Mouse (Mus musculus) MEL (cell line): Measurements from ENCODE around the gene Aes. TPM values are rescaled to one million over a fixed set of nuclear protein-coding genes. Genes with fewer than 3 reads are reported as not detected.
A peak's percentile ranks its signal among the peaks of the same experiment; 100 is the strongest.

Experiments used
- DNase-seq: peaks from one replicate; pipeline ENCODE4 v3.0.0; 2011; ENCODE audit warnings: low read depth, low spot score
- H3K27ac ChIP-seq: 2 replicates; pipeline ENCODE4 v1.5.1; 2012; ENCODE audit warnings: low read depth, mild to moderate bottlenecking, control low read depth, low read length, moderate library complexity; ENCODE audit not compliant: control insufficient read depth
- H3K27me3 ChIP-seq, 2 experiments: fragments of 150-350 bp in 1 of 2; sonication (generic) in 1 of 2; 2 replicates each; pipeline ENCODE4 v1.6.1; 2012; ENCODE audit warnings: low read length in 2 of 2, mild to moderate bottlenecking in 2 of 2, improper control_type of control experiment in 1 of 2, moderate library complexity in 1 of 2; ENCODE audit not compliant: insufficient read depth in 2 of 2, control insufficient read depth in 1 of 2
- H3K36me3 ChIP-seq, 2 experiments: 2 replicates each; pipeline ENCODE4 v1.6.1; 2012 to 2014; ENCODE audit warnings: low read length in 2 of 2, improper control_type of control experiment in 1 of 2, inconsistent platforms in 1 of 2, mild to moderate bottlenecking in 1 of 2; ENCODE audit not compliant: insufficient read depth in 2 of 2, control insufficient read depth in 1 of 2
- H3K4me1 ChIP-seq, 2 experiments: fragments of 150-350 bp in 1 of 2; sonication (generic) in 1 of 2; 2 replicates each; pipeline ENCODE4 v1.6.1; 2012; ENCODE audit warnings: low read length in 2 of 2, improper control_type of control experiment in 1 of 2, mild to moderate bottlenecking in 1 of 2; ENCODE audit not compliant: insufficient read depth in 2 of 2, control insufficient read depth in 1 of 2
- H3K4me3 ChIP-seq, 2 experiments: fragments of 150-350 bp in 1 of 2; sonication (generic) in 1 of 2; 2 replicates each; pipeline ENCODE4 v1.5.1; 2012; ENCODE audit warnings: low read depth in 2 of 2, low read length in 2 of 2, mild to moderate bottlenecking in 2 of 2, moderate library complexity in 2 of 2, control low read depth in 1 of 2, improper control_type of control experiment in 1 of 2; ENCODE audit not compliant: control insufficient read depth in 1 of 2, insufficient read depth in 1 of 2
- H3K79me2 ChIP-seq: 2 replicates; pipeline ENCODE4 v1.6.1; 2012; ENCODE audit warnings: mild to moderate bottlenecking, low read length, moderate library complexity; ENCODE audit not compliant: control insufficient read depth, poor library complexity, insufficient read depth
- H3K9ac ChIP-seq: 2 replicates; pipeline ENCODE4 v1.6.1; 2012; ENCODE audit warnings: low read depth, mild to moderate bottlenecking, control low read depth, low read length, moderate library complexity; ENCODE audit not compliant: control insufficient read depth, poor library complexity, severe bottlenecking
- H3K9me3 ChIP-seq: fragments of 150-350 bp; sonication (generic); replicated peaks from 2 replicates; pipeline ENCODE4 v1.6.1; 2012; ENCODE audit warnings: mild to moderate bottlenecking, low read length, improper control_type of control experiment, moderate library complexity; ENCODE audit not compliant: insufficient read depth
- BHLHE40 ChIP-seq: IDR thresholded peaks from 2 replicates; pipeline ENCODE4 v1.6.1; 2012; ENCODE audit warnings: low read depth, mild to moderate bottlenecking, inconsistent platforms, low read length, improper control_type of control experiment, borderline replicate concordance
- CTCF ChIP-seq, 3 experiments: IDR thresholded peaks in 2 of 3; conservative IDR thresholded peaks in 1 of 3; 2 replicates each; pipeline ENCODE4 v1.5.1; 2011 to 2012; ENCODE audit warnings: low read length in 3 of 3, low read depth in 2 of 3, mild to moderate bottlenecking in 2 of 3, improper control_type of control experiment in 1 of 3, inconsistent platforms in 1 of 3, mixed read lengths in 1 of 3, moderate library complexity in 1 of 3; ENCODE audit not compliant: control insufficient read depth in 1 of 3, insufficient read depth in 1 of 3, poor library complexity in 1 of 3, severe bottlenecking in 1 of 3
- E2F4 ChIP-seq: IDR thresholded peaks from 2 replicates; pipeline ENCODE4 v1.6.1; 2011; ENCODE audit warnings: low read depth, low read length, improper control_type of control experiment, borderline replicate concordance
- ELF1 ChIP-seq: IDR thresholded peaks from 2 replicates; pipeline ENCODE4 v1.6.1; 2014; ENCODE audit warnings: low read depth, mild to moderate bottlenecking, inconsistent platforms, low read length, improper control_type of control experiment, moderate library complexity
- EP300 ChIP-seq, 2 experiments: IDR thresholded peaks; 2 replicates each; pipeline ENCODE4 v1.6.1; 2011; ENCODE audit warnings: improper control_type of control experiment in 2 of 2, low read length in 2 of 2, low read depth in 1 of 2, mild to moderate bottlenecking in 1 of 2
- ETS1 ChIP-seq: IDR thresholded peaks from 2 replicates; pipeline ENCODE4 v1.6.1; 2012; ENCODE audit warnings: low read depth, mild to moderate bottlenecking, inconsistent platforms, low read length, improper control_type of control experiment, moderate library complexity
- GABPA ChIP-seq: IDR thresholded peaks from 2 replicates; pipeline ENCODE4 v1.6.1; 2012; ENCODE audit warnings: low read depth, mild to moderate bottlenecking, inconsistent platforms, low read length, improper control_type of control experiment, moderate library complexity
- GATA1 ChIP-seq: IDR thresholded peaks from 2 replicates; pipeline ENCODE4 v1.6.1; 2011; ENCODE audit warnings: low read depth, low read length, improper control_type of control experiment
- HCFC1 ChIP-seq: IDR thresholded peaks from 2 replicates; pipeline ENCODE4 v1.6.1; 2012; ENCODE audit warnings: low read depth, mild to moderate bottlenecking, inconsistent platforms, low read length, improper control_type of control experiment, moderate library complexity
- JUND ChIP-seq: IDR thresholded peaks from 2 replicates; pipeline ENCODE4 v1.6.1; 2011; ENCODE audit warnings: low read depth, mild to moderate bottlenecking, improper control_type of control experiment, low read length
- KAT2A ChIP-seq: conservative IDR thresholded peaks from 2 replicates; pipeline ENCODE4 v1.6.1; 2012; ENCODE audit warnings: low read depth, low read length, improper control_type of control experiment, inconsistent platforms
- MAFK ChIP-seq: IDR thresholded peaks from 2 replicates; pipeline ENCODE4 v1.6.1; 2011; ENCODE audit warnings: low read depth, mild to moderate bottlenecking, low read length, improper control_type of control experiment, borderline replicate concordance
- MAX ChIP-seq: IDR thresholded peaks from 2 replicates; pipeline ENCODE4 v1.6.1; 2011; ENCODE audit warnings: low read length, improper control_type of control experiment
- MAZ ChIP-seq: IDR thresholded peaks from 2 replicates; pipeline ENCODE4 v1.6.1; 2012; ENCODE audit warnings: low read depth, mild to moderate bottlenecking, inconsistent platforms, low read length, improper control_type of control experiment
- MXI1 ChIP-seq: IDR thresholded peaks from 2 replicates; pipeline ENCODE4 v1.6.1; 2011; ENCODE audit warnings: mild to moderate bottlenecking, low read depth, low read length, improper control_type of control experiment
- MYB ChIP-seq: IDR thresholded peaks from 2 replicates; pipeline ENCODE4 v1.6.1; 2011; ENCODE audit warnings: mild to moderate bottlenecking, low read depth, low read length, improper control_type of control experiment
- MYC ChIP-seq: IDR thresholded peaks from 2 replicates; pipeline ENCODE4 v1.6.1; 2011; ENCODE audit warnings: low read depth, mild to moderate bottlenecking, low read length, improper control_type of control experiment, moderate library complexity
- POLR2A ChIP-seq, 2 experiments: IDR thresholded peaks; 2 replicates each; pipeline ENCODE4 v1.6.1; 2011 to 2012; ENCODE audit warnings: low read length in 2 of 2, mild to moderate bottlenecking in 2 of 2, control low read depth in 1 of 2, improper control_type of control experiment in 1 of 2, low read depth in 1 of 2, moderate library complexity in 1 of 2; ENCODE audit not compliant: control insufficient read depth in 1 of 2, insufficient read depth in 1 of 2, poor library complexity in 1 of 2
- POLR2AphosphoS2 ChIP-seq: IDR thresholded peaks from 2 replicates; pipeline ENCODE4 v1.6.1; 2011; ENCODE audit warnings: low read length, improper control_type of control experiment
- RAD21 ChIP-seq: IDR thresholded peaks from 2 replicates; pipeline ENCODE4 v1.6.1; 2011; ENCODE audit warnings: mild to moderate bottlenecking, low read depth, low read length, improper control_type of control experiment
- RCOR1 ChIP-seq: IDR thresholded peaks from 2 replicates; pipeline ENCODE4 v1.6.1; 2012; ENCODE audit warnings: low read depth, mild to moderate bottlenecking, inconsistent platforms, low read length, improper control_type of control experiment
- SIN3A ChIP-seq: IDR thresholded peaks from 2 replicates; pipeline ENCODE4 v1.6.1; 2012; ENCODE audit warnings: low read length, improper control_type of control experiment, inconsistent platforms
- SMC3 ChIP-seq: IDR thresholded peaks from 2 replicates; pipeline ENCODE4 v1.6.1; 2011; ENCODE audit warnings: low read depth, low read length, improper control_type of control experiment
- TBP ChIP-seq: IDR thresholded peaks from 2 replicates; pipeline ENCODE4 v1.8.0; 2011; ENCODE audit warnings: low read depth, low read length, improper control_type of control experiment
- TCF12 ChIP-seq: IDR thresholded peaks from 2 replicates; pipeline ENCODE4 v1.6.1; 2014; ENCODE audit warnings: low read depth, mild to moderate bottlenecking, inconsistent platforms, low read length, improper control_type of control experiment, moderate library complexity
- ZC3H11A ChIP-seq: IDR thresholded peaks from 2 replicates; pipeline ENCODE4 v1.6.1; 2012; ENCODE audit warnings: low read depth, mild to moderate bottlenecking, inconsistent platforms, low read length, improper control_type of control experiment
- ZKSCAN1 ChIP-seq: IDR thresholded peaks from 2 replicates; pipeline ENCODE4 v1.6.1; 2012; ENCODE audit warnings: low read depth, mild to moderate bottlenecking, inconsistent platforms, low read length, improper control_type of control experiment, moderate library complexity
- ZMIZ1 ChIP-seq: IDR thresholded peaks from 2 replicates; pipeline ENCODE4 v1.6.1; 2012; ENCODE audit warnings: low read depth, mild to moderate bottlenecking, inconsistent platforms, low read length, improper control_type of control experiment, moderate library complexity
- polyA plus RNA-seq, 2 experiments: library from polyadenylated mRNA; stranded (reverse) in 1 of 2; unstranded in 1 of 2; fragments of >175 nt in 1 of 2; fragments of >200 nt in 1 of 2; gene quantifications; 2 replicates each; pipeline versions ENCODE4 v1.2.1 to v1.2.4; 2012; ENCODE audit warnings: low replicate concordance in 2 of 2, low read depth in 1 of 2; ENCODE audit not compliant: insufficient read length in 2 of 2, insufficient read depth in 1 of 2, missing spikeins in 1 of 2
- total RNA-seq: library from RNA; depleted of rRNA; stranded (reverse); fragments of 300-350 nt; gene quantifications from 2 replicates; pipeline ENCODE4 v1.2.3, GENCODE M21; 2012

Gene Aes
- total and polyA plus RNA-seq, 3 experiments: 197 to 355 TPM; not detected in 1

DNA sequence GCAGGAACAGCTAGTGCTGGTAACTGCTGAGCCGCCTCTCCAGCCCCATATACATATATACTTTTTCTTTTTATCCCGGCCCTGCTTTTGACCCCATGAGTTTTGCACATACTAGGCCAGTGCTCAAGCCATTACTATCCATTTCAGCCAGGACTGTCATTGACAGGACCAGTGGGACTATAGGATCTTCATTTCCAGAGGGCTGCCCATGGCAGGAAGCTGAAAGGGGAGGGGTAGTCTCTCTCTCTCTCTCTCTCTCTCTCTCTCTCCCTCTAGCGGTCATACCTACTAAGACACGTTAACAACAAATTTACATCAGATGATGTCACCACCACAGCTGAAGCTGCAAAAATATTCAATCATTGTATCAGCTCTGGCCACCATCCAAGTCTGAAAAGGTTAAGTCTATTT, 43.5 kb downstream of the Aes start:
- no peaks in the 10 kb centered on the region; the same call in 1 of the 2 replicates for H3K79me2 ChIP-seq
- peaks cover 12 to 25% of the 10 kb centered on the region in 2 experiments for H3K4me1 ChIP-seq
- TF ChIP-seq TBP (no peak), MAFK (no peak), BHLHE40 (0 out of 2 replicates have a peak, but pooled peaks have one; percentile 24), GATA1 (no peak), HCFC1 (peak; percentile 58; the same call in 1 of the 2 replicates), RCOR1 (peak; percentile 46; the same call in 1 of the 2 replicates), POLR2AphosphoS2 (no peak), E2F4 (no peak), MAX (no peak), TCF12 (no peak), RAD21 (peak; percentile 14; the same call in 1 of the 2 replicates), CTCF (IDR thresholded peaks at IDR 0.05 in 2 of 3, conservative IDR thresholded peaks at IDR 0.05 in 1 of 3; ENCODE audit: control insufficient read depth in 1 of 3, insufficient read depth in 1 of 3, low read depth in 2 of 3, low read length in 3 of 3, poor library complexity in 1 of 3, severe bottlenecking in 1 of 3) (peak in 2 of 3 experiments; percentile 79 to 80; a peak in 5 of 6 replicates), MYC (no peak), ETS1 (peak; percentile 98), ZMIZ1 (no peak), JUND (peak; percentile 80), MXI1 (peak; percentile 62), KAT2A (no peak), ZKSCAN1 (no peak), MYB (no peak), SMC3 (peak; percentile 39), SIN3A (peak; percentile 86), EP300 (IDR thresholded peaks at IDR 0.05; ENCODE audit: low read depth in 1 of 2, low read length in 2 of 2) (no peak; a peak in 1 of 4 replicates), ELF1 (no peak), ZC3H11A (0 out of 2 replicates have a peak, but pooled peaks have one; percentile 23), GABPA (no peak), MAZ (peak; percentile 94), POLR2A (IDR thresholded peaks at IDR 0.05; ENCODE audit: control insufficient read depth in 1 of 2, insufficient read depth in 1 of 2, low read depth in 1 of 2, low read length in 2 of 2, poor library complexity in 1 of 2) (no peak)
- peaks cover 0 to 18% of the 10 kb centered on the region in 2 experiments; a peak in 2 of 4 replicates for H3K36me3 ChIP-seq
- H3K9ac ChIP-seq: no peak overlapping the region
- no peak overlapping the region for H3K27ac ChIP-seq
- no peaks in the 10 kb centered on the region for H3K27me3 ChIP-seq
- no peaks in the 10 kb centered on the region for H3K9me3 ChIP-seq
- DNase-seq: peak; percentile 85
- H3K4me3 ChIP-seq: no peak overlapping the region
